10 mouse cellular contexts compared by ENCODE assay signal in genomic region chr6:117437411-117438101, GRCm38 (mm10).
A peak's percentile ranks its signal among the peaks of the same experiment; 100 is the strongest.
DNase-seq lines count a peak whose midpoint lies in the region; ATAC-seq lines count a peak whose summit lies in the region.
"Had no signal": no experiment of that assay in that cellular context is flagged by ENCODE, and none has a peak within 500 bp of the region (broad histone marks: within the 10 kb centered on the region; RNA-seq: fewer than 3 reads in every experiment).

No protein-coding gene starts in this region.

- peak; percentile 44 for DNase-seq in layer of hippocampus, adult 11-12 months (ENCODE audit: low spot score)
- DNase-seq in layer of hippocampus, adult 18-20 months (ENCODE audit: low spot score in 2 of 2): no peak
- no peak for DNase-seq in embryonic facial prominence, embryonic 10.5 days (ENCODE audit: low spot score)
- DNase-seq in heart, postnatal 25 days (ENCODE audit: low spot score): peak; percentile 77
- peak; percentile 72 to 87 for DNase-seq in lung, postnatal 4 days
- DNase-seq in right cerebral cortex, postnatal 25 days: no peak

- H3K36me3 ChIP-seq in embryonic facial prominence, embryonic 10.5 days (replicated peaks): no peaks in the 10 kb centered on the region
- no peaks in the 10 kb centered on the region for H3K36me3 ChIP-seq in intestine, embryonic 15.5 days
- H3K36me3 ChIP-seq: limb, embryonic 15.5 days; neural tube, embryonic 13.5 days had no signal

- no peak overlapping the region for H3K4me2 ChIP-seq in intestine, embryonic 15.5 days (replicated peaks)
- H3K4me2 ChIP-seq: limb, embryonic 15.5 days; neural tube, embryonic 13.5 days had no signal

- no peak overlapping the region for H3K9ac ChIP-seq in intestine, embryonic 15.5 days
- H3K9ac ChIP-seq: limb, embryonic 15.5 days; neural tube, embryonic 13.5 days had no signal

- no peaks in the 10 kb centered on the region for H3K27me3 ChIP-seq in embryonic facial prominence, embryonic 10.5 days (replicated peaks; ENCODE audit: low read depth, poor library complexity, severe bottlenecking)
- H3K27me3 ChIP-seq in intestine, embryonic 15.5 days (replicated peaks): no peaks in the 10 kb centered on the region
- H3K27me3 ChIP-seq: limb, embryonic 15.5 days; neural tube, embryonic 13.5 days had no signal

- intact Hi-C loops in heart, postnatal 25 days (cut with DNase I): loop anchor here (5.0 kb wide), 3 partner anchors 50 to 270 kb away; partner anchors contain the start of gene Cxcl12

- no peaks in the 10 kb centered on the region for H3K9me3 ChIP-seq in embryonic facial prominence, embryonic 10.5 days
- H3K9me3 ChIP-seq in intestine, embryonic 15.5 days: no peaks in the 10 kb centered on the region
- H3K9me3 ChIP-seq: limb, embryonic 15.5 days; neural tube, embryonic 13.5 days had no signal

- peaks cover 28% of the 10 kb centered on the region for H3K4me1 ChIP-seq in embryonic facial prominence, embryonic 10.5 days
- H3K4me1 ChIP-seq in intestine, embryonic 15.5 days (replicated peaks): no peaks in the 10 kb centered on the region
- H3K4me1 ChIP-seq: neural tube, embryonic 13.5 days had no signal

- WGBS in embryonic facial prominence, embryonic 10.5 days: 64% methylated on average over 10 of the region's 10 CpGs
- WGBS in intestine, embryonic 15.5 days: 70% methylated on average over 10 of the region's 10 CpGs

- H3K27ac ChIP-seq in embryonic facial prominence, embryonic 10.5 days (replicated peaks): peak overlapping the region; percentile 49; the same call in 1 of the 2 replicates
- no peak overlapping the region for H3K27ac ChIP-seq in intestine, embryonic 15.5 days
- H3K27ac ChIP-seq: limb, embryonic 15.5 days; neural tube, embryonic 13.5 days had no signal

- no peak for ATAC-seq in intestine, embryonic 15.5 days
- ATAC-seq in inflammation-experienced regulatory T-cells, adult 6 months: no peak

- H3K4me3 ChIP-seq in embryonic facial prominence, embryonic 10.5 days: no peak overlapping the region
- H3K4me3 ChIP-seq in intestine, embryonic 15.5 days (replicated peaks): no peak overlapping the region
- H3K4me3 ChIP-seq: limb, embryonic 15.5 days; neural tube, embryonic 13.5 days had no signal

Comparison
In these comparisons a context has a peak if more than half of its experiments do, and no peak if none do; other contexts are left out.
1. DNase-seq: peak in layer of hippocampus, adult 11-12 months (single experiment), heart, postnatal 25 days (single experiment) and lung, postnatal 4 days (2 of 2); none in layer of hippocampus, adult 18-20 months (0 of 2), embryonic facial prominence, embryonic 10.5 days (single experiment) and right cerebral cortex, postnatal 25 days (single experiment).